Mouse (Mus musculus) neural tube, embryonic 11.5 days (tissue): Measurements from ENCODE around the gene Gm42906. TPM values are rescaled to one million over a fixed set of nuclear protein-coding genes. Genes with fewer than 3 reads are reported as not detected.

Experiments used
- ATAC-seq: fragments of 200-750 bp; cut with Nextera tagmentation; 2 replicates; pipeline ENCODE4 v1.8.0; 2017; ENCODE audit warnings: moderate number of reproducible peaks, mild to moderate bottlenecking, moderate TSS enrichment, moderate library complexity; ENCODE audit not compliant: insufficient read depth, low FRiP score, low TSS enrichment
- DNase-seq: peaks from one replicate; pipeline ENCODE4 v3.0.0-alpha.2; 2015; ENCODE audit warnings: low spot score
- H3K27ac ChIP-seq: fragments of 300-500 bp; sonication (generic); 2 replicates; pipeline ENCODE4 v1.5.1; 2014; ENCODE audit warnings: low read depth, mild to moderate bottlenecking, low read length
- H3K27me3 ChIP-seq: fragments of 300-500 bp; sonication (generic); 2 replicates; pipeline ENCODE4 v1.6.1; 2014; ENCODE audit warnings: mild to moderate bottlenecking, low read length, mixed read lengths; ENCODE audit not compliant: control insufficient read depth, insufficient read depth
- H3K36me3 ChIP-seq: fragments of 300-500 bp; sonication (generic); 2 replicates; pipeline ENCODE4 v1.6.1; 2014; ENCODE audit warnings: mild to moderate bottlenecking, low read length, moderate library complexity, mixed read lengths; ENCODE audit not compliant: control insufficient read depth, insufficient read depth
- H3K4me1 ChIP-seq: fragments of 300-500 bp; sonication (generic); 2 replicates; pipeline ENCODE4 v1.6.1; 2014; ENCODE audit warnings: low read length, mixed read lengths; ENCODE audit not compliant: control insufficient read depth, insufficient read depth
- H3K4me2 ChIP-seq: fragments of 300-500 bp; sonication (generic); 2 replicates; pipeline ENCODE4 v1.6.1; 2014; ENCODE audit warnings: low read depth, mild to moderate bottlenecking, moderate library complexity
- H3K4me3 ChIP-seq: fragments of 300-500 bp; sonication (generic); 2 replicates; pipeline ENCODE4 v1.5.1; 2014; ENCODE audit warnings: low read depth, low read length
- H3K9ac ChIP-seq: fragments of 300-500 bp; sonication (generic); 2 replicates; pipeline ENCODE4 v1.6.1; 2014; ENCODE audit warnings: mild to moderate bottlenecking, low read length
- H3K9me3 ChIP-seq: fragments of 300-500 bp; sonication (generic); 2 replicates; pipeline ENCODE4 v1.6.1; 2016; ENCODE audit warnings: low read length; ENCODE audit not compliant: control insufficient read depth
- WGBS: fragments of 180-500 bp; shearing (Covaris S2); extraction: QIAGEN DNeasy Blood & Tissue Kit; methylation state at CpG from one replicate; pipeline ENCODE4 v1.1.7; 2014; 5-methylcytosine and 5-hydroxymethylcytosine counted together
- polyA plus RNA-seq: library from polyadenylated mRNA; unstranded; fragments of >200 nt; fragmentation: Nextera tagmentation; extraction: Ambion mirVana; gene quantifications from 2 replicates; pipeline ENCODE4 v1.2.1, GENCODE M21; 2014

Gm42906 gene
- polyA plus RNA-seq, 1 experiment from 2014 or later, result not detected

DNA sequence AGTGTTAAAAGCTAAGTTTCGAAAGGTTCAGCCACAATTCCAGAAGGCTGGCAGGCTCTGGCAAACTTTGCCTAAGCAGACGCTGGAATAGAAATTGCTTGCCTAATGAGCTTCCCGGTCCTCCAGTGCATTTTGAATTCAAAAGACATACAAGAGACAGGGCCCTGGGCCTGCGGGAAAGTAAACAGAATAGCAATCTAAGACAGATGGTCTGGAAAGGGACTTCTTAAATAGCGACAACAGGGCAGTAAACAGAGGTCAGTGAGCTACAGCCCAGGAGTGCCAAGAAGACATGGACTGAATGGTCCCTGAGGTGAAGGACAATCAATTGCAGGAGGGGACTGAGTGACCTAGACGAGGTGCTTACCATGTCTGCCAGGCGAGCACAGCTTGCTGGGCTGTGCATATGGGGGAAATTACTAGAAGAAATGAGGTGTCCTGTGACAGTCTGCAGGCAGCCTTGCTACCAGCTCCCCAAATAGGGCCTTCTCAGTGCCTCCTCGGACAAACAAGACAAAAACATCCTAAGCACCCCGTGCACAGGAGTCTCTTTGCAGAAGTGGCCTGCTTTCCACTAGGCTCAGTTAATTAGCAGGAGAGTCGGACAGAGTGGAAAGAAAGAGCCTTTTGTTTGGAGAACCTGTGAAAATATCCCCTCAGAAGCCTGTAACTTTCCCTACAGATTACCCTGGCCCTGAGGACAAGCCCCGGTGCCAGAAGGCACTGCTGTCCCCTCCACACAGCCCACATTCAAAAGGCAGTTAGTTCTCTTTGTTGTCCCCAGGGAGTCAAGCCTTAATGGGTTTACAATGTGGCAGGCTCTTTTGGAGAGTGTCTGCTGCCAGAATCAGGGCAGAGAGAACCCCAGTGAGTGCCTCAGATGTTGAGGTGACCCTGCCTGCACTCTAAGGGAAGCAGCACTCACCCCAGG, 285.0 kb downstream of the Gm42906 start:
- DNase-seq (peak; percentile 63), ATAC-seq (peak; percentile 72)
- peak overlapping the region; percentile 30 for H3K9ac ChIP-seq
- no peaks in the 10 kb centered on the region for H3K27me3 ChIP-seq
- no peak overlapping the region for H3K4me3 ChIP-seq
- H3K4me1 ChIP-seq, result peaks cover 20% of the 10 kb centered on the region; the same call in 1 of the 2 replicates
- H3K36me3 ChIP-seq, result no peaks in the 10 kb centered on the region
- WGBS, result 6% methylated on average over 11 of the region's 11 CpGs
- H3K9me3 ChIP-seq, result no peaks in the 10 kb centered on the region
- peak overlapping the region; percentile 83 for H3K27ac ChIP-seq
- no peak overlapping the region for H3K4me2 ChIP-seq

DNA sequence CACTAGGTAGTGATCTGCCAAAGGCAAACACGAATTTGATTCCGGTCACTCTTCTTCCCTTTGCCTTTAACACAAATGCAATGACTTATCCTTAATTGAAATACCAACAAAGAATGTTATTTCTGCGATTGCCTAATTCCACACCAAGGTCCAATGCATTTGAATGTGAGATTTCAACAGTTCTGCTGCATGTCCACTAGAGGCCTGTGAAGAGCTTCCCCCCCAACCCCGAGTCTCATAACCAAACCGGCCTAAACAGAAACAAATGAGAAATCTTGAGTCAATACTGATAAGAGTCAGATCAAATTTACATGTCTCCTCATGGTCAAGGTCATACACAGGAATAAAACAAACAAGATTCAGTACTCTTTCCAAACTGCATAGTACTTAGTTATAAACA, 285.7 kb downstream of the Gm42906 start:
- Histone ChIP-seq H3K36me3 (no peaks in the 10 kb centered on the region), H3K4me2 (no peak overlapping the region), H3K4me3 (no peak overlapping the region), H3K27me3 (no peaks in the 10 kb centered on the region), H3K4me1 (peaks cover 20% of the 10 kb centered on the region; the same call in 1 of the 2 replicates), H3K9ac (no peak overlapping the region), H3K27ac (no peak overlapping the region), H3K9me3 (no peaks in the 10 kb centered on the region)
- 53% methylated on average over 5 of the region's 5 CpGs for WGBS
- peak; percentile 28 for DNase-seq
- no peak for ATAC-seq

DNA sequence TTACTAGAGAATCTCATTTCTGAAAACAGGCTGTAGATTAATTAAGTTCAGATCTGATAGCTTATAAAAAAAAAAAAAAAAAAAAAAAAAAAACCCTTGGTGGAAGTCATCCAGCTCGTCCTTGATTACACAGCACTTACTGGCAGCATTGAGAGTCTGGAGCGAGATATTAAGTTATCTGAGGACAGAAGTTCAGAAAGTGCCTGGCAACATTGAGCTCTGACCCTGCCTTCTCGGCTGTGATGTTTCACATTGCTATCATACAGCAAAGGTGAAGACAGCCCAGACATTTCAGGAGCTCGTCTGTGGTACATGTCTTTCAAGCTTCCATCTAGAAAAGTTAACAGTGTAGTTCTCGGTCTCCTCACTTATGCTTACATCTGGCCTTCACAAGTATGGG, 290.1 kb downstream of the Gm42906 start:
- Histone ChIP-seq H3K9me3 (no peaks in the 10 kb centered on the region), H3K36me3 (no peaks in the 10 kb centered on the region), H3K27ac (no peak overlapping the region), H3K27me3 (no peaks in the 10 kb centered on the region), H3K4me1 (peaks cover 4% of the 10 kb centered on the region; the same call in 1 of the 2 replicates), H3K9ac (no peak overlapping the region), H3K4me3 (no peak overlapping the region), H3K4me2 (no peak overlapping the region)
- ATAC-seq (no peak), DNase-seq (no peak)
- WGBS, result 89% methylated on average over 5 of the region's 5 CpGs

DNA sequence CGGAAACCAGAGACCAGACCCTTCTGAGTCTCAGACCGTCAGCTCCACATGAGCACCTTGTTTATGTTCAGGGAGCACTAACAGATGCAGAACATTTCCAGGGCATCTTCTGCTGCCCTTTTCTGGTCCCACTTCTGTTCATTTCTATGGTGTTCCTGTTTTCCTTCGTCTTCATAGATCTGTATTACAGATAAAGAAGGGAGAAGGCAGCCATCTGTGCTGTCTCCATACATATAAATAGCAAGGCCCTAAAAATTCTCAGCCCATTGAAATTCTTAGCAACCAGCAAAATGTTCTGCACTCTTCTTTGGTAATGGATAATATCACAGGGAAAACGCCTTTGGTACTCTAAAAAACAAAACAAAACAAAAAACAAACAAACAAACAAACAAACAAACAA, 290.7 kb downstream of the Gm42906 start:
- ATAC-seq (no peak), DNase-seq (no peak)
- Histone ChIP-seq H3K4me2 (no peak overlapping the region), H3K36me3 (no peaks in the 10 kb centered on the region), H3K4me3 (no peak overlapping the region), H3K9ac (no peak overlapping the region), H3K4me1 (no peaks in the 10 kb centered on the region), H3K9me3 (no peaks in the 10 kb centered on the region), H3K27ac (no peak overlapping the region), H3K27me3 (no peaks in the 10 kb centered on the region)
- 88% methylated on average over 4 of the region's 4 CpGs for WGBS

DNA sequence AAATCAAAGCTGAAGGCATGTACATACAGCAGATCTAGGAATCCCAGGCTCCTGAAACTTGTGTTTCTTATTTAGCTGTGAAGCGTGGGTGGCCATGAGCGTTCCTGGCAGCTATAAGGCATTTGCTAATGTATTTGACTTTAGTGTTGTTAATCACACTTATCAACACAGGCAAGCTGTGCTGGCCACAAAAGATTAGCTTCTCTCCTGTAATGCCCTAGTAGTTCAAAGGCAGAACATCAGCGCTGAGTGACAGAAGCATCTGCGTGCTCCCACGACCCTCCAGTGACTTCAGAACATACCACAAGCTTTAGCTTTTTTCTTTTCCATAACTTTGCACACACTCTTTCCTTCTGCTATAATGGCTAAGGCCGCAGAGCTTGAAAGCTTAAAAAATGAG, 292.0 kb downstream of the Gm42906 start:
- Histone ChIP-seq H3K9ac (no peak overlapping the region), H3K4me1 (no peaks in the 10 kb centered on the region), H3K36me3 (no peaks in the 10 kb centered on the region), H3K27me3 (no peaks in the 10 kb centered on the region), H3K27ac (no peak overlapping the region), H3K4me2 (no peak overlapping the region), H3K4me3 (no peak overlapping the region), H3K9me3 (no peaks in the 10 kb centered on the region)
- ATAC-seq (no peak), DNase-seq (no peak)
- 69% methylated on average over 6 of the region's 6 CpGs for WGBS

DNA sequence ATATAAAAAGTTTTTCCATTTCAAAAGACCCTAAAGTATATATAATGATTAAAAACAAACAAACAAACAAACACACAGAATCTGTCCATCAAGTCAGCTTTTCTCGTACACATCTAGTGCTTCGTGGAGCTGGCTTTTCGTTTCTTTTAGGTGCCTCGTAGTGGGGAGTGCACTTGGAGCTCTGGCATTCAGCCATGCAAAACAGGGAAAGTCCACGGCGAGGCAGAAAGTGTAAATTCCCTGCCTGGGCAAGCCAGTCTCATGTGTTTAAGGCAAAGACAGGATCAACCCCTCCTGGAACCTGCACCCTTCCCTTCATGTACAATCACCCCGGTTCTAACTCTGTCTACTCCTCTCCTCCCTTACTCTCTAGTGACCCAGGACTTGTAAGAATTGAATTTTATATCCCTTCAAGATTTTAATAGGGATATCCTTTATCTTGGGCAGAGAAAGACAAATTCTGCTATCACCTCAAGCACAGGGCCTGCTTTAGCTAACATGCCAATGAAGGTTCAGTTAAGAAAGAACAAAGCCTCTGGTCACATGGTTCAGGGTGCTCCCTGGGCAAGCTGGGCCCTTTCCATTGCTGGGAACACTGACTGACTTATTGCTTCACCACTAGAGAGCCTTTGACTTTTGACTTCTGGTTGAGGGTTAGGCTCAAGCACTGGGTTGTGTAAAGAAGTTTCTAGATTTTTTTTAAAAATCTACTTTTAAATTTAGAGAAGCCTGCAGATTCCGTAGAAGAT, 292.7 kb downstream of the Gm42906 start:
- Histone ChIP-seq H3K36me3 (no peaks in the 10 kb centered on the region), H3K27me3 (no peaks in the 10 kb centered on the region), H3K9ac (no peak overlapping the region), H3K4me2 (no peak overlapping the region), H3K4me3 (no peak overlapping the region), H3K4me1 (no peaks in the 10 kb centered on the region), H3K9me3 (no peaks in the 10 kb centered on the region), H3K27ac (no peak overlapping the region)
- no peak for ATAC-seq
- WGBS, result 87% methylated on average over 8 of the region's 8 CpGs
- DNase-seq, result no peak

DNA sequence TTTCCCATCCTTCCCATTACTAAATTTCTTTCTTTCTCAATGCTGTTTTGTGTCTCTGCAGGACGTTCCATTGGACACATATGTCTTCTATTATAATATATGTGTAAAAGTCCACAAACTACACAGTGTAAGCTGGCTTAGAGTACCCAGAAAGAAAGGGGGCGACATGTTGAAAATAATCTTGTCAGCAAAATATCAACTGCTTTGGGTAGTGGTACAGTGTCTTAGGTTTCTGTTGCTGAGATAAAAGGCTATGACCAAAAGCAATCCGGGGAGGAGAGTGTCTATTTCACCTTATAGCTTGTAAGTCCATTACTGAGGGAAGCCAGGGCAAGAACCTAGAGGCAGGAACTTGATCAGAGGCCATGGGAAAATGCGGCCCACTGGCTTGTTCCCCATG, 293.8 kb downstream of the Gm42906 start:
- Histone ChIP-seq H3K9me3 (no peaks in the 10 kb centered on the region), H3K27ac (no peak overlapping the region), H3K4me3 (no peak overlapping the region), H3K36me3 (no peaks in the 10 kb centered on the region), H3K4me2 (no peak overlapping the region), H3K4me1 (no peaks in the 10 kb centered on the region), H3K9ac (no peak overlapping the region), H3K27me3 (no peaks in the 10 kb centered on the region)
- DNase-seq, result no peak
- ATAC-seq, result no peak
- WGBS, result 93% methylated on average over 4 of the region's 4 CpGs

DNA sequence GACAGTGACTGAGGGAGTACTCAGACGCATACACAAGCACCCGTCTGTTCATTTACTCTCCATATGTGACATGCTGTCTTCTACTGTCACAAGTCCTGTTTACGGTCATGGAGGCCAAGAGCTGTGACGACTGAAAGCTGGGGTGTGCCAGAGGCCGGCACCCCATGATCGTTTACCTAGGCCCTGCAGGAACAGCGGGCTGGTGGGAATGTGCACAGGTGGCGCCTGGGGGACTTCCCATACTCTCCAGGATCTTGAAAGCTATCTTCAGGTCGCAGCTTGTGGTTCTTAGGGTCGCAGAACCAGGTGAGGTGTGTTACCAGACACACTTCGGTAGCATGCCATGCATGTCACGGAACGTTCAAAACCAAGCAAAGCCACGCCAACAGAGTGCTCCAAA, 294.2 kb downstream of the Gm42906 start:
- no peak overlapping the region for H3K4me3 ChIP-seq

More for the DNA sequence above, 294.2 kb downstream of the Gm42906 start:
- no peak overlapping the region for H3K4me2 ChIP-seq
- no peaks in the 10 kb centered on the region for H3K4me1 ChIP-seq
- ATAC-seq, result no peak
- WGBS, result 86% methylated on average over 14 of the region's 14 CpGs
- no peaks in the 10 kb centered on the region for H3K9me3 ChIP-seq
- no peak overlapping the region for H3K9ac ChIP-seq
- no peak overlapping the region for H3K27ac ChIP-seq
- no peaks in the 10 kb centered on the region for H3K36me3 ChIP-seq
- DNase-seq, result no peak
- H3K27me3 ChIP-seq, result no peaks in the 10 kb centered on the region
